8 mouse cellular contexts compared by ENCODE assay signal in genomic region chr2:71542816-71543301, GRCm38 (mm10). TPM values are rescaled to one million over a fixed set of nuclear protein-coding genes. Genes with fewer than 3 reads are reported as not detected.
DNase-seq lines count a peak whose midpoint lies in the region; ATAC-seq lines count a peak whose summit lies in the region.

No protein-coding gene starts in this region.

- no peaks in the 10 kb centered on the region for H3K9me3 ChIP-seq in forebrain, embryonic 12.5 days
- no peaks in the 10 kb centered on the region for H3K9me3 ChIP-seq in neural tube, embryonic 12.5 days

- H3K4me2 ChIP-seq in forebrain, embryonic 12.5 days: peak overlapping the region; percentile 89
- peak overlapping the region; percentile 33; the same call in 1 of the 2 replicates for H3K4me2 ChIP-seq in neural tube, embryonic 12.5 days (replicated peaks)

- DNase-seq in cerebellum, postnatal 10 days: peak; percentile 31 to 41
- DNase-seq in cerebellum, adult 9-11 months: no peak
- peak; percentile 92 for DNase-seq in Muller cell, postnatal 12 days (ENCODE audit: inconsistent ontology term)
- peak; percentile 28 for DNase-seq in large intestine, adult 2 months (ENCODE audit: low read depth, low spot score)
- no peak for DNase-seq in ovary, postnatal 14 days (ENCODE audit: low spot score)
- DNase-seq in cerebellum, adult 9-10 months: no peak

- H3K4me1 ChIP-seq in forebrain, embryonic 12.5 days: peaks cover 61% of the 10 kb centered on the region
- H3K4me1 ChIP-seq in neural tube, embryonic 12.5 days: peaks cover 35% of the 10 kb centered on the region

- peaks cover 72% of the 10 kb centered on the region for H3K27me3 ChIP-seq in forebrain, embryonic 12.5 days
- H3K27me3 ChIP-seq in neural tube, embryonic 12.5 days (replicated peaks): peaks cover 91% of the 10 kb centered on the region

- H3K4me3 ChIP-seq in forebrain, embryonic 12.5 days (replicated peaks): peak overlapping the region; percentile 67
- H3K4me3 ChIP-seq in neural tube, embryonic 12.5 days: no peak overlapping the region

- under 1% methylated on average over 29 of the region's 30 CpGs for WGBS in forebrain, embryonic 12.5 days
- under 1% methylated on average over 30 of the region's 30 CpGs for WGBS in large intestine, adult 2 months
- WGBS in neural tube, embryonic 12.5 days: under 1% methylated on average over 29 of the region's 30 CpGs

- peak overlapping the region; percentile 92 for H3K27ac ChIP-seq in forebrain, embryonic 12.5 days
- no peak overlapping the region for H3K27ac ChIP-seq in neural tube, embryonic 12.5 days

- 0 out of 2 replicates have a peak, but pooled peaks cover 4% of the 10 kb centered on the region for H3K36me3 ChIP-seq in forebrain, embryonic 12.5 days (replicated peaks)
- H3K36me3 ChIP-seq in neural tube, embryonic 12.5 days: no peaks in the 10 kb centered on the region

- peak; percentile 10; the same call in 1 of the 2 replicates for ATAC-seq in forebrain, embryonic 12.5 days (ENCODE audit: low FRiP score)
- no peak for ATAC-seq in neural tube, embryonic 12.5 days (ENCODE audit: low FRiP score, low read depth)

- peak overlapping the region; percentile 82 for H3K9ac ChIP-seq in forebrain, embryonic 12.5 days
- H3K9ac ChIP-seq in neural tube, embryonic 12.5 days: no peak overlapping the region

RNA-seq across cellular contexts. Expression of gene Dlx2, which starts 3.7 kb away (rescaled TPM):
- 85.9 and 133 TPM in 2 replicates for polyA plus RNA-seq in forebrain, embryonic 12.5 days (2016; fragmentation: Nextera tagmentation; extraction: Ambion mirVana)
- polyA plus RNA-seq in large intestine, adult 2 months (2012; rRNA removed): 0.08 and 0.17 TPM in 2 replicates
- polyA plus RNA-seq in neural tube, embryonic 12.5 days (2016; fragmentation: Nextera tagmentation; extraction: Ambion mirVana): 1.4 and 1.6 TPM in 2 replicates

RNA-seq across cellular contexts. Expression of gene Dlx1, which starts 14.9 kb away (rescaled TPM):
- 207 and 300 TPM in 2 replicates for polyA plus RNA-seq in forebrain, embryonic 12.5 days (2016; fragmentation: Nextera tagmentation; extraction: Ambion mirVana)
- 0.25 and 0.36 TPM in 2 replicates for polyA plus RNA-seq in large intestine, adult 2 months (2012; rRNA removed)
- polyA plus RNA-seq in neural tube, embryonic 12.5 days (2016; fragmentation: Nextera tagmentation; extraction: Ambion mirVana): 1.2 and 1.6 TPM in 2 replicates

Comparison
In these comparisons a context has a peak if more than half of its experiments do, and no peak if none do; other contexts are left out.
1. DNase-seq: peak in cerebellum, postnatal 10 days (2 of 2), Muller cell, postnatal 12 days (single experiment) and large intestine, adult 2 months (single experiment); none in cerebellum, adult 9-11 months (single experiment), ovary, postnatal 14 days (single experiment) and cerebellum, adult 9-10 months (single experiment).
2. RNA of gene Dlx2, which starts 3.7 kb away (polyA plus RNA-seq): 85.9 to 133 TPM in forebrain, embryonic 12.5 days; 1.4 to 1.6 TPM in neural tube, embryonic 12.5 days and 0.08 to 0.17 TPM in large intestine, adult 2 months; every median in the first group is over 10 times any median in the second.
3. RNA of gene Dlx1, which starts 14.9 kb away (polyA plus RNA-seq): 207 to 300 TPM in forebrain, embryonic 12.5 days; 1.2 to 1.6 TPM in neural tube, embryonic 12.5 days and 0.25 to 0.36 TPM in large intestine, adult 2 months; every median in the first group is over 10 times any median in the second.